Mouse (Mus musculus) G1E (cell line): ENCODE measurements at regions not wholly inside any gene's neighbourhood (a gene's known extent, or its start where the extent isn't known, plus 50 kb on each side); places are given as distances from the start of the nearest gene placed in this dataset.
"Not testable (repeated sequence)": the region's sequence is repeated elsewhere in the genome, so short reads cannot be mapped to it uniquely, and the experiment has no call there.

Experiments used
- ATAC-seq: 2 replicates; pipeline ENCODE4 v1.8.0; 2016; ENCODE audit warnings: mild to moderate bottlenecking; ENCODE audit not compliant: insufficient number of reproducible peaks, poor library complexity, low FRiP score, severe bottlenecking; ENCODE audit errors: extremely low read depth
- DNase-seq: peaks from one replicate; pipeline ENCODE4 v3.0.0; 2012; ENCODE audit warnings: low spot score
- H3K27me3 ChIP-seq: 2 replicates; pipeline ENCODE4 v1.6.1; 2012; ENCODE audit warnings: mild to moderate bottlenecking, low read length, inconsistent platforms; ENCODE audit not compliant: insufficient read depth
- H3K36me3 ChIP-seq: replicated peaks from 2 replicates; pipeline ENCODE3; 2012; ENCODE audit warnings: mild to moderate bottlenecking, inconsistent platforms
- H3K4me1 ChIP-seq: 2 replicates; pipeline ENCODE4 v1.6.1; 2012; ENCODE audit warnings: low read depth, low read length, inconsistent platforms, mixed read lengths; ENCODE audit not compliant: insufficient read depth
- H3K4me3 ChIP-seq: 2 replicates; pipeline ENCODE4 v1.5.1; 2012; ENCODE audit warnings: low read depth, mild to moderate bottlenecking, inconsistent platforms, low read length, moderate library complexity, mixed read lengths
- H3K9me3 ChIP-seq: replicated peaks from 2 replicates; pipeline ENCODE4 v1.6.1; 2012; ENCODE audit warnings: inconsistent platforms
- CTCF ChIP-seq: IDR thresholded peaks from 2 replicates; pipeline ENCODE4 v1.5.1; 2012; ENCODE audit warnings: low read depth, low read length, inconsistent platforms, mixed read lengths
- GATA1 ChIP-seq: IDR thresholded peaks from 2 replicates; pipeline ENCODE4 v1.6.1; 2012; ENCODE audit warnings: borderline replicate concordance, low read length, inconsistent platforms, mixed read lengths
- GATA2 ChIP-seq: IDR thresholded peaks from 2 replicates; pipeline ENCODE4 v1.6.1; 2012; ENCODE audit warnings: low read depth, low read length, inconsistent platforms, borderline replicate concordance
- POLR2AphosphoS5 ChIP-seq: IDR thresholded peaks from 2 replicates; pipeline ENCODE4 v1.6.1; 2012; ENCODE audit warnings: low read depth, low read length, inconsistent platforms; ENCODE audit not compliant: insufficient replicate concordance
- TAL1 ChIP-seq: conservative IDR thresholded peaks from 2 replicates; pipeline ENCODE4 v1.6.1; 2012; ENCODE audit warnings: low read depth, low read length, inconsistent platforms, mixed read lengths

DNA sequence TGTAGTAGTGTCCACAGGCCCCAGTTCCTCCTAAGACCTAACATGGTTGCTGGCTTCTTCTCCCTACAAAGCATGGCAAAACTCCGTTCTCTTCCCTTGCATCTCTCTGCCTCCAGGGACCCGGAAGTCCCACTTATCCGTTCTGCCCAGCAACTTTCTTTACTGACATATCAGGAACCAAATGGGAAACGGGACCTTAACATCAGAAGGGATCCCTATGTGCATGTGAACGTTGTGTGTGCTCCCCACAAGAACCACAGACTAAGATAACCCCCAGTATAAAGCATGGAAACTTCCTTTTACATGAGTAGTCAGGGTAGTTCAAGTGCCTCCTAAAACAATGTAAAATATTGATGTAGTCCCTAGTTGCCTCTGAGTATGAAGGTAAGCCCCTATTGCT, 61.6 kb downstream of the Zxdb start:
- ATAC-seq (no peak), DNase-seq (no peak)
- Histone ChIP-seq H3K27me3 (no peaks in the 10 kb centered on the region), H3K36me3 (no peaks in the 10 kb centered on the region), H3K4me3 (no peak overlapping the region), H3K9me3 (no peaks in the 10 kb centered on the region), H3K4me1 (no peaks in the 10 kb centered on the region)
- TF ChIP-seq TAL1 (no peak), GATA1 (no peak), CTCF (no peak)

DNA sequence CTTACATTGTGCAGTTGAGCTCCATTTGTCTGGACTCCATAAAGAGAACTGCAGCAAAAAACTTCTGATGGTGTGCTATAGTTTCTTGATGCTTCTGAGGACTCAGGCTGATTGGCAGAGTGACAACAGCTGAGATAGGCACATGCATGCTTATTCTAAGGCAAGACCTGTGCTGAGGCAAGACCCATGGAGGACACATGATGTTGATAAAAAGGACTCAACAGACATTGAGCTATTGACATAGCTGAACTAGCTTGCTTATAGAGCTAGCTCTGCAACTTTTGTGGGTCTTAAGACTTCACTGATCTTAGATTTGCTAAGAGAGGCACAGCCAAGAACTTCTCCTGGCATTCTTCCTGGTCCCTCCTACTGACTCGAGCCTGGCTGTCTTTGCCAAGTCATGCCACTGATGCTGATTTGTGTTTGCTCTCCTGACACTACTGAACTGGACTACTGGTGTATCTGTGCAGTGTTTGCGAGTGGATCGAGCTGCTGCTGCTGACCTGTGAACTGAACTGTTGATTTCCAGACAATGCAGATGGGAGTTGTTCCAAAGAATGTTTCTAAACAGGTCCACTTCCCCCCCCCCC, 64.1 kb downstream of the Zxdb start:
- no peak for DNase-seq

DNA sequence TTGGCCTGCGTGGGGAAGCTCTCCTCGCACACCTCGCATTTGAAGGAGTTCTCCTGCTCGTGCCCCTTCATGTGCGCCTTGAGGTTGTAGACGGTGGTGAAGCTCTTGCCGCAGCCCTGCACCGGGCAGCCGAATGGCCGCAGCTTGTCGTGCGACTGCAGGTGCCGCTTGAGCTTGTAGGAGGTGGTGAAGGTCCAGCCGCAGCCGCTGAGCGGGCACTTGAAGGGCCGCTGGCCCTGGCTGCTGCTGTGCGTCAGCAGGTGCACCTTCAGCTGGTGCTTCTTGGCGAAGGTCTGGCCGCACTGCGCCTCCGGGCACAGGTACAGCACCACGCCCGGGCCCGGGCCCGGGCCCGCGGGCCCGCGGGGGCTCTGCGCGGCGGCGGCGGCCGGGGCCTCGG, 72.5 kb downstream of the Zxdb start:
- H3K4me1 ChIP-seq, ATAC-seq, H3K4me3 ChIP-seq: not testable (repeated sequence)

More for the DNA sequence above, 64.1 kb downstream of the Zxdb start:
- Histone ChIP-seq H3K9me3 (no peaks in the 10 kb centered on the region), H3K4me3 (no peak overlapping the region), H3K4me1 (no peaks in the 10 kb centered on the region), H3K36me3 (no peaks in the 10 kb centered on the region), H3K27me3 (no peaks in the 10 kb centered on the region)
- no peak for ATAC-seq
- no peak for TF ChIP-seq CTCF
- TF ChIP-seq GATA1 = no peak
- TF ChIP-seq GATA2 = no peak
- no peak for TF ChIP-seq POLR2AphosphoS5
- no peak for TF ChIP-seq TAL1

DNA sequence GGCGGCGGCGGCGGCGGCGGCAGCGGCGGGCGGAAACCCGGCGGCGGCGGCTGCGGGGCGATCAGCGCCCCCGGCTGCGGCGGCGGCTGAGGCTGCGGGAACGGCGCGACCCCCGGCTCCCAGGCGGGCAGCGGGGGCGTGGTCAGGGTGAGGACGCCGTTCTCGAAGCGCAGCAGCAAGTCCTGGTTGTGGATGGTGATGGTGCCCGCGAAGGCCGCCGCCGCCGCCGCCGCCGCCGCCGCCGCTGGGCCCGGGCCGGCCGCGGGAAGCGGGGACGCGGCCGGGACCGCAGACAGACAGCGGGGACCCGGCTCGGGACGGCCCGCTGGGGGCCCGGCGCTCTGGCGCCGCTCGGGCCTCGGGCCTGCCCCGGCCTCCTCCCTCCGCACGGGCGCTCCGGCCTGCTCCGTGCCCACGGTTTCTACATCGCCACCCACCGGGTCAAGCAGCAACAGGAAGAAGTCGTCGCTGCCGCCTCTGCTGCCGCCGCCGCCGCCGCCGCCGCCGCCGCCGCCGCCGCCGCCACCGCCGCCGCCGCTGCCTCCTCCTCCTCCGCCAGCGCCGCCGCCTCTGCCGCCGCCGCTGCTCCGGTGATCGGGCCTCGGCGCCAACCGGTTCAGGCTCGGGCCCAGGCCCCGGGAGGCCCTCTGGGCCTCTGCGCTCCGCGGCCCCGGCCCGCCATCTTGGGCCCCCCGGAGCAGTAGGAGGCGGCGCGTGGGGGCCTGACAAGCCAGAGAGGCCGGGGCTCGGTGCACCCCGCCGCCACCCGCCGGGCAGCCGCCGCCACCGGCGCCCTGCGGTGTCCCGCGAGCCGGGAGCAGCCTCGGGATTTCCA, 73.2 kb downstream of the Zxdb start:
- H3K9me3 ChIP-seq, H3K4me1 ChIP-seq, H3K36me3 ChIP-seq, ATAC-seq, H3K4me3 ChIP-seq, DNase-seq, H3K27me3 ChIP-seq: not testable (repeated sequence)

More for the DNA sequence above, 72.5 kb downstream of the Zxdb start:
- not testable (repeated sequence) for H3K27me3 ChIP-seq, H3K36me3 ChIP-seq, H3K9me3 ChIP-seq, DNase-seq

DNA sequence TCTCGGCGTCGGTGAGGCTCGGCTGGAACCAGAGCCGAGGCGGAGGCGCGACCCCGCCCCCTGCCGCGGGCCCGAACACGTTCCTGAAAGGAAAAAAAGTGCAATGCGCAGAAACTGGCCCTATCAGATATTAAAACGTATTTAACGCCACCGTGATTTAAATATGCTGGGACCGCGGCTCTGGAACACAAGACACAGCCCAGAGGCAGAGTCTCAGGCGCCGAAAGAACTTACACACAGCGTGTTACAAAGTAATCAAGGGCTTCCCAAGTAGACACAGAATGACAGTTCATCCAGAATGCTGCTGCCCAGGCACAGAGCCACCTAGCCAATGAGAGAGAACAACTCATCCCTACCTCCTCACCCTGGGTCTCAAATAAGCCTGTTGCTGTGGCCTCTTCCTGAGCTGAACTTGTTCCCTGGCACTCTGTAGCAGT, 73.8 kb downstream of the Zxdb start:
- H3K4me3 ChIP-seq, H3K27me3 ChIP-seq, H3K9me3 ChIP-seq, H3K4me1 ChIP-seq, DNase-seq, H3K36me3 ChIP-seq: not testable (repeated sequence)
- peak; percentile 54 for ATAC-seq

DNA sequence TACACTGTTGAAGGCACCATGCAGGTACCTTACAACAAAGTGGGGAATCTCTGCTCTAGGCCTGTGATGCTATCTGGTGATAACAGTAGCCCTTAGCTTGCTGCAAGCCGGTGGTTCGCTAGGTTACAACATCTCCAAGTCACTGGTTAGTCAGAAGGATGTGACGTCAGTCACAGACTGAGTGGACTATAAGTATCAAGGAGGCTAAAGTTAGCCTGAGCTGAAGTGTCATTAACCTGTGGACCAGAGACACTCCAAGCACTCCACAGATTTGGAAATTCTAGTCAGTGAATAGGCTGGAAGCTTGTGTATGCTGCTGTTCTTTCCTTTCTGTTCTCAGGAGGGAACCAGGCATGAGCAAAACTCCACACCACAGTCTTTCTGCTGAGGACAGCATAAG, 88.4 kb downstream of the Zxdb start:
- H3K27me3 ChIP-seq, H3K36me3 ChIP-seq, H3K9me3 ChIP-seq, ATAC-seq, H3K4me1 ChIP-seq, DNase-seq, H3K4me3 ChIP-seq: not testable (repeated sequence)

DNA sequence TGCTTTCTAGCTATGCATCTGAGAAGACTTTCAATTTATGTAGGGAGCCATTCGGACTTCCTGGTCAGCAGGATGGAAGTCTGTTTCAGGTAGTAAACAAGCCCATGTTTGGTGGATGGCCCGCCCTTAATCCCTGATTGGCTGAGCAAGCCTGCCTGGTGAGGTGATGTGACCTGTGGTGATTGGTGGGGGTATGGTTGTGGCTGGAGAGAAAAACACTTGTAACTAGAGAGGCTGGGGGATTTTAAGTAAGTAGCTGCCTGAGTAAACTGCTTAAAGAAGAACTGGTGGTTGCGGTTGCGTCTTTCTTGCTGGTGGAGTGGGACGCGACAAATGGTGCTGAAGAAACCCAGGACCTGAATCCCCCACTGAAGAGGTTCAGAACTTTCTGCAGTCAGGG, 103.2 kb downstream of the Zxdb start:
- not testable (repeated sequence) for DNase-seq, H3K4me3 ChIP-seq, ATAC-seq

DNA sequence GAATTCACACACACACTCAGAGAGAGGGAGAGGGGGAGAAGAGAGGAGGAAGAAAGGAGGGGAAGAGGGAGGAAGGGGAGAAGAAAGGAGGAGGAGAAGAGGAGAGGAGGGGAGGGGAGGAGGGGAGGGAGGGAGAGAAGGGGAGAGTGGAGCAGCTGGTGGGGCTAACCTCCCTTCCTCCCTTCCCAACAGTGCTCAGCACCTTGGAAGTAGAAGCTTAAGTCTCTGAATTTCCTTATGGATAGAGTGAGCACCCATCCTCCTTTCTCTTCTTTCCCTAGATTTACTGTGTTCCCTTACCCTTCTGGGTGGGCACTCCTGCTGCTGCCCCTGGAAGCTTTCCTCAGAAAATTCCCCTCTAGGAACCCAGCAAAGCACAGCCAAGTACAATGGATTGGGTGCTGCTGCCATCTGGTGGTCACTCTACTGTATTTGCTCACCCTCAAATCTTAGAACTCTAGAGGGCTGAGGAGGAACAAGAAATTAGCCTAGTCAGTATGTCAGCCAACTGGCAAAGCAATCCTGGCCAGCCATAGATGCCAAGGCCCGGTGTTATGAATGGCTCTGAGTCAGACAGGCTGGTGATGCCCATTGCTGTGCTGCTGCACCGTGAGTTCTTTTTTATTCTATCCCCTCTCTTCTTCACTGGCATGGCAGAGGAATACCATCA, 119.9 kb downstream of the Zxdb start:
- H3K27me3 ChIP-seq = not testable (repeated sequence)
- peak; percentile 54; the same call in 1 of the 2 replicates for ATAC-seq

More for the DNA sequence above, 103.2 kb downstream of the Zxdb start:
- H3K9me3 ChIP-seq, H3K27me3 ChIP-seq, H3K36me3 ChIP-seq, H3K4me1 ChIP-seq: not testable (repeated sequence)

DNA sequence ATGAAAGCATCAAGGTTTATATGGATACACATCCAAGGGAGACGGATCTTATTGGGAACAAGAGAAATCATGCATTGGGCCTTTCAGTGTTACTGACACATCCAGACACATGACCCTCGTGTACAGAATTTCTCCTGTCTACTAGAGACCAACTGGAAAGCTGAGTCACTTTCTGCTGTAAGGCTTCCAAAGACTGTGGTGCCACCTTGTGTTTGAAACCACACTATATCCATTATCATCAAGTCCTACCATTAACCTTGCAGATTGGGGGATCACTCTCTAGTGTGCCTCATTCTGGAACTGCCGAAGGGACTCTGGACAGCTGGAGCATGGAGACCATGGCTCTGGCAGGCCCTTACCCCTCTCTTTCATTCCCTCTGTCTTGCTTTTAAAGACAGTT, 125.2 kb downstream of the Zxdb start:
- not testable (repeated sequence) for H3K4me3 ChIP-seq, H3K4me1 ChIP-seq, DNase-seq, H3K9me3 ChIP-seq, ATAC-seq, H3K36me3 ChIP-seq, H3K27me3 ChIP-seq

More for the DNA sequence above, 119.9 kb downstream of the Zxdb start:
- not testable (repeated sequence) for H3K9me3 ChIP-seq, DNase-seq, H3K4me3 ChIP-seq, H3K36me3 ChIP-seq, H3K4me1 ChIP-seq
